In the genomic region with DNA sequence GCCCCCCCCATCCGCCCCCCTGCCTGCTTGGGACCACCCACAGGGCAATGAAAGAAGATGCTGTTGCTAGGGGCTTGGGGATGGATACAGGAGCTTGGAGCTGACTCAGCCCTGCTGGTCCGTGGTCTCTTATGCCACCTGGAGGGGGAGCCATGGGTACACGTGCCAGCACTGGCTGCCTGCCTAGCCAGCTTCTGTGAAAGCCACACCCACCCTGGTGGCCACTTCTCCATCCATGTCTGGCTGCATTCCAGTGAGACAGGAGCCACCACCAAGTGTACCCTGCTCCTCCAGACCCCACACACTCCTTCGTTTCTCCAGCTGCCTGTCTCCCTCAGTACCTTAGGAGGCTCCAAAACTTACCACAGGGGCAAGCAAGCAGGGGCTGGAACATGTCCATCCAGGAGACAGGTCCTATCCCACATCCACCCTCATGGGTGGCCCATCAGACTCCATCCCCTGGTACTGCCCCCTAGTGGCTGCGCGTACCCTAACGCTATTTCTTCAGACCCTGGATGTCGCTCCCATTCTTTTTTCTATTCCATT, we compare ENCODE assay signal across 8 mouse cellular contexts. TPM values are rescaled to one million over a fixed set of nuclear protein-coding genes. Genes with fewer than 3 reads are reported as not detected.
DNase-seq lines count a peak whose midpoint lies in the region.

No protein-coding gene starts in this region.

- intact Hi-C loops in heart, postnatal 36 days (cut with DNase I), result loop anchor here (2.0 to 5.0 kb wide), 2 partner anchors 74 to 150 kb away; no protein-coding TSS in a partner anchor

- DNase-seq in ES-CJ7 (ENCODE audit: low read depth, low spot score), result peak; percentile 70
- peak; percentile 82 for DNase-seq in brain, adult 2 months (ENCODE audit: low read depth, low spot score)
- peak; percentile 76 for DNase-seq in fibroblast of lung, adult 2 months (ENCODE audit: low read depth)
- DNase-seq in heart, postnatal 36 days, result peak; percentile 81 to 85
- peak; percentile 83 for DNase-seq in layer of hippocampus, adult 9-11 months
- peak; percentile 90 for DNase-seq in lung, postnatal 14 days
- peak; percentile 75 for DNase-seq in ovary, postnatal 36 days (ENCODE audit: low spot score)
- DNase-seq in urinary bladder, adult 2 months (ENCODE audit: low spot score), result peak; percentile 53

RNA-seq across cellular contexts. Expression of a gene that starts 29.7 kb away (rescaled TPM):
- 10 to 100 TPM in 1 of 2 experiments, 1 to 10 TPM in 1; 8.5 to 11.2 TPM for total RNA-seq in heart, postnatal 36 days (2021)
- 4.3 and 8.2 TPM in 2 replicates for polyA plus RNA-seq in urinary bladder, adult 2 months (2012; rRNA removed)

Comparison
In these comparisons a context has a peak if more than half of its experiments do, and no peak if none do; other contexts are left out.
1. Peak in every context shown above with its lines: DNase-seq.